Mouse (Mus musculus): ENCODE results near the gene Pik3ap1. TPM values are rescaled to one million over a fixed set of nuclear protein-coding genes. Genes with fewer than 3 reads are reported as not detected.
"Not testable (repeated sequence)": the region's sequence is repeated elsewhere in the genome, so short reads cannot be mapped to it uniquely, and the experiment has no call there.

The Pik3ap1 gene
- polyA plus RNA-seq (2014; fragmentation: Nextera tagmentation; extraction: Ambion mirVana): 5.4 and 5.6 TPM in 2 replicates

- Histone ChIP-seq H3K4me3 (ENCODE audit: low read depth, low read length) (peak within 1 kb of the TSS; percentile 55), H3K9me3 (ENCODE audit: control insufficient read depth, low read length) (no peaks in the 10 kb centered on the region), H3K4me2 (peak within 1 kb of the TSS; percentile 91), H3K27me3 (replicated peaks; ENCODE audit: control insufficient read depth, insufficient read depth, low read length) (peaks cover 8% of the 10 kb centered on the region), H3K36me3 (ENCODE audit: control insufficient read depth, insufficient read depth, low read length) (no peaks in the 10 kb centered on the region), H3K9ac (ENCODE audit: low read depth, low read length) (peak within 1 kb of the TSS; percentile 53), H3K4me1 (replicated peaks; ENCODE audit: control insufficient read depth, insufficient read depth, low read length) (0 out of 2 replicates have a peak, but pooled peaks cover 3% of the 10 kb centered on the region), H3K27ac (ENCODE audit: low read depth, low read length) (no peak within 1 kb of the TSS)
- under 1% methylated on average over 41 of the region's 41 CpGs for WGBS
- ATAC-seq (replicated peaks; ENCODE audit: low FRiP score) (no peak; the same call in 1 of the 2 replicates), DNase-seq (ENCODE audit: low spot score) (peak; percentile 43)
Measured at GRCm38 (mm10) chr19:41384922-41385508, at the start of gene Pik3ap1. Gene Pik3ap1, minus strand, starts transcription at chr19:41385102.

- not testable (repeated sequence) for H3K27ac ChIP-seq (ENCODE audit: low read depth, low read length); H3K9ac ChIP-seq (ENCODE audit: low read depth, low read length); H3K4me3 ChIP-seq (ENCODE audit: low read depth, low read length); H3K4me2 ChIP-seq; H3K36me3 ChIP-seq (ENCODE audit: control insufficient read depth, insufficient read depth, low read length); H3K27me3 ChIP-seq (replicated peaks; ENCODE audit: control insufficient read depth, insufficient read depth, low read length); DNase-seq (ENCODE audit: low spot score); H3K9me3 ChIP-seq (ENCODE audit: control insufficient read depth, low read length); ATAC-seq (replicated peaks; ENCODE audit: low FRiP score); H3K4me1 ChIP-seq (replicated peaks; ENCODE audit: control insufficient read depth, insufficient read depth, low read length)
- no CpG with 5 or more reads among the region's 6 CpGs for whole genome bisulfite sequencing
Measured at GRCm38 (mm10) chr19:41431512-41432164, 46.7 kb upstream of the Pik3ap1 start.

DNA sequence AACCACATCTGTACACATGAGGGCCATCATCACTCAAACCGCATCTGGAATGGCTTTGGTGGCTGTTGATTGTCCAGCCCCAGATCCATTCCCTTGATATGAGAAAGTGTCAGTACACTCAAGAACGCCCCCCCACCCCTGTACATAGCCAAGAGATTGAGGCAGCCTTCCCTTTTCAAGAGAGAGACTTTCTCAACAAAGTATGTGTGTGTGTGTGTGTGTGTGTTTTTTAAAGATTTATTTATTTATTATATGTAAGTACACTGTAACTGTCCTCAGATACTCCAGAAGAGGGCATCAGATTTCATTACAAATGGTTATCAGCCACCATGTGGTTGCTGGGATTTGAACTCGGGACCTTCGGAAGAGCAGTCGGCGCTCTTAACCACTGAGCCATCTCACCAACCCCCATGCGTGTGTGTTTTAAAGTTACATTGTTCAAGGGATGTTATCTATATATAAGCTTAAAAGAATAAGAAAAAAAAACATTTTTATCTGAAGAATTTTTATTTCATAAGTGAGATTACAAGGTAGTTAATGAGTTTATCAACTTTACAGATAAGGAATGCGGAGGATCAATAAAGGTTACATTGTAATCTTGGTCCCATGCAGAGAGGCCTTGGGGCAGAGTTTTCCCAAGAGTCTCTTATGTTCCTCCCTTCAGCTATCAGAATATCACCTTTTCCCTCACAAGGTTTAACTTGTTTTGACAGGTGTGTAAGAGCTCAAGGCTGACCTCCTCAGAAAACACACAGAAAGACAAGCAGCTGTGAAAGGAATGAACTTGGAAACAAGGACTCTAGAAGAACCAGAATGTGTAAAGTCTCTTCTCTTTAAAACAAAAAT lies 41.2 kb upstream of the Pik3ap1 start:
- not testable (repeated sequence) for H3K4me2 ChIP-seq; H3K9ac ChIP-seq (ENCODE audit: low read depth, low read length); H3K36me3 ChIP-seq (ENCODE audit: control insufficient read depth, insufficient read depth, low read length); DNase-seq (ENCODE audit: low spot score); H3K4me1 ChIP-seq (replicated peaks; ENCODE audit: control insufficient read depth, insufficient read depth, low read length); ATAC-seq (replicated peaks; ENCODE audit: low FRiP score); H3K27ac ChIP-seq (ENCODE audit: low read depth, low read length); H3K4me3 ChIP-seq (ENCODE audit: low read depth, low read length); H3K27me3 ChIP-seq (replicated peaks; ENCODE audit: control insufficient read depth, insufficient read depth, low read length); H3K9me3 ChIP-seq (ENCODE audit: control insufficient read depth, low read length)
- no CpG with 5 or more reads among the region's 8 CpGs for WGBS

DNA sequence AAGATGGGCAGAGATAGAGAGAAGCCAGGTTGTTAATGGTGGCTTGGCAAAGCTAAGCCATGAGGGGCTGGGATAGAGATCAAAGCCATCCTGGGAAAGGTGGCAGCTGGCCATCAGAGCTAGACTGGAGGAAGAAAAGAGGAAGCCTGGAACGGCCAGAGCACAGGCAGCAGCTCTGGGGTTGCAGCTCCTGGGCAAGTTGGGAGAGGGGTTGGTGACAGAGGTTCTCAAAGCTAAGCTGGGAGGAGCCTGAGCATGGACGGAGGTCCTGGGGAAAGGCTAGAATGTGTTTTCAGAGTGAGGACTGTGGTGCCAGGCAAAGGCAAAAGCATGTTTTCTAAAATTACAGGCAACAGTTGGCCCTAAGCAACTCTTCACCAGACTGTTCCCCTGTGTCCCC lies 36.4 kb upstream of the Pik3ap1 start:
- peak; percentile 15 for DNase-seq (ENCODE audit: low spot score)
- WGBS: 30% methylated on average over 2 of the region's 2 CpGs

GRCm38 (mm10) chr19:41418786-41419185 lies 33.9 kb upstream of the Pik3ap1 start:
- Histone ChIP-seq H3K27me3 (replicated peaks; ENCODE audit: control insufficient read depth, insufficient read depth, low read length) (no peaks in the 10 kb centered on the region), H3K4me1 (replicated peaks; ENCODE audit: control insufficient read depth, insufficient read depth, low read length) (no peaks in the 10 kb centered on the region), H3K36me3 (ENCODE audit: control insufficient read depth, insufficient read depth, low read length) (no peaks in the 10 kb centered on the region), H3K9ac (ENCODE audit: low read depth, low read length) (no peak overlapping the region), H3K4me2 (no peak overlapping the region), H3K4me3 (ENCODE audit: low read depth, low read length) (no peak overlapping the region), H3K9me3 (ENCODE audit: control insufficient read depth, low read length) (no peaks in the 10 kb centered on the region), H3K27ac (ENCODE audit: low read depth, low read length) (no peak overlapping the region)
- WGBS: 61% methylated on average over 2 of the region's 2 CpGs
- no peak for ATAC-seq (replicated peaks; ENCODE audit: low FRiP score)
- no peak for DNase-seq (ENCODE audit: low spot score)

More for the DNA sequence above, 36.4 kb upstream of the Pik3ap1 start:
- Histone ChIP-seq H3K36me3 (ENCODE audit: control insufficient read depth, insufficient read depth, low read length) (no peaks in the 10 kb centered on the region), H3K9me3 (ENCODE audit: control insufficient read depth, low read length) (no peaks in the 10 kb centered on the region), H3K9ac (ENCODE audit: low read depth, low read length) (no peak overlapping the region), H3K4me1 (replicated peaks; ENCODE audit: control insufficient read depth, insufficient read depth, low read length) (no peaks in the 10 kb centered on the region), H3K27ac (ENCODE audit: low read depth, low read length) (no peak overlapping the region), H3K4me3 (ENCODE audit: low read depth, low read length) (no peak overlapping the region), H3K27me3 (replicated peaks; ENCODE audit: control insufficient read depth, insufficient read depth, low read length) (no peaks in the 10 kb centered on the region), H3K4me2 (no peak overlapping the region)
- ATAC-seq (replicated peaks; ENCODE audit: low FRiP score): no peak

DNA sequence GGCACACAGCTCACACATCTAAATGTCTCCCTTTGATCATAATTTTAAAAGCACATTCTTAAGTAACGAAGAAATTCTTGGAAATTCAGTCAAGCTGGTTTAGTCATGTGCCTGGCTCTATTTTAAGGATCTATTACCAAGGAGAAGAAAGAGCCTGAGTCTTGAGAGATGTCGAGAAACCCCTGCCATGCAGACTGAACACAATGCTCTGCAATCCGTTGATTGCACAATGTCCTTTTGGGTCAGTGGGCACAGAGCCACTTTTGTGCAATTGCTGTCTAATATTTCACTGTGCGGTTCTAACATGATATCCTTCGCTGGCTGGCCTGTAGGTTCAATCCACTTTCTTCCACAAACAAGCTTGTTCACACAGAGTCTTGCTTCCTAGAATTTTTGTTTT lies 33.1 kb upstream of the Pik3ap1 start:
- no peaks in the 10 kb centered on the region for H3K36me3 ChIP-seq (ENCODE audit: control insufficient read depth, insufficient read depth, low read length)
- no peaks in the 10 kb centered on the region for H3K4me1 ChIP-seq (replicated peaks; ENCODE audit: control insufficient read depth, insufficient read depth, low read length)
- H3K9me3 ChIP-seq (ENCODE audit: control insufficient read depth, low read length): no peaks in the 10 kb centered on the region
- H3K9ac ChIP-seq (ENCODE audit: low read depth, low read length): no peak overlapping the region
- H3K4me2 ChIP-seq: no peak overlapping the region
- H3K27ac ChIP-seq (ENCODE audit: low read depth, low read length): no peak overlapping the region
- no peak overlapping the region for H3K4me3 ChIP-seq (ENCODE audit: low read depth, low read length)
- no peaks in the 10 kb centered on the region for H3K27me3 ChIP-seq (replicated peaks; ENCODE audit: control insufficient read depth, insufficient read depth, low read length)
- 68% methylated on average over 5 of the region's 5 CpGs for WGBS
- DNase-seq (ENCODE audit: low spot score) (no peak), ATAC-seq (replicated peaks; ENCODE audit: low FRiP score) (no peak)

GRCm38 (mm10) chr19:41416201-41416600 lies 31.3 kb upstream of the Pik3ap1 start:
- Histone ChIP-seq H3K4me3 (ENCODE audit: low read depth, low read length) (no peak overlapping the region), H3K4me2 (no peak overlapping the region)

GRCm38 (mm10) chr19:41402603-41403002 lies 17.7 kb upstream of the Pik3ap1 start:
- Histone ChIP-seq H3K4me1 (replicated peaks; ENCODE audit: control insufficient read depth, insufficient read depth, low read length) (no peaks in the 10 kb centered on the region), H3K4me3 (ENCODE audit: low read depth, low read length) (no peak overlapping the region), H3K4me2 (no peak overlapping the region), H3K9me3 (ENCODE audit: control insufficient read depth, low read length) (no peaks in the 10 kb centered on the region), H3K36me3 (ENCODE audit: control insufficient read depth, insufficient read depth, low read length) (no peaks in the 10 kb centered on the region), H3K27ac (ENCODE audit: low read depth, low read length) (no peak overlapping the region), H3K27me3 (replicated peaks; ENCODE audit: control insufficient read depth, insufficient read depth, low read length) (no peaks in the 10 kb centered on the region), H3K9ac (ENCODE audit: low read depth, low read length) (no peak overlapping the region)
- 53% methylated on average over 8 of the region's 8 CpGs for WGBS
- DNase-seq (ENCODE audit: low spot score) (no peak), ATAC-seq (replicated peaks; ENCODE audit: low FRiP score) (no peak)

More at GRCm38 (mm10) chr19:41416201-41416600, 31.3 kb upstream of the Pik3ap1 start:
- ATAC-seq (replicated peaks; ENCODE audit: low FRiP score) (no peak), DNase-seq (ENCODE audit: low spot score) (peak; percentile 29)
- Histone ChIP-seq H3K27ac (ENCODE audit: low read depth, low read length) (no peak overlapping the region), H3K36me3 (ENCODE audit: control insufficient read depth, insufficient read depth, low read length) (no peaks in the 10 kb centered on the region), H3K9me3 (ENCODE audit: control insufficient read depth, low read length) (no peaks in the 10 kb centered on the region), H3K27me3 (replicated peaks; ENCODE audit: control insufficient read depth, insufficient read depth, low read length) (no peaks in the 10 kb centered on the region), H3K4me1 (replicated peaks; ENCODE audit: control insufficient read depth, insufficient read depth, low read length) (no peaks in the 10 kb centered on the region), H3K9ac (ENCODE audit: low read depth, low read length) (no peak overlapping the region)
- WGBS: 34% methylated on average over 10 of the region's 10 CpGs

Measured in liver, embryonic 11.5 days (tissue).